Mouse (Mus musculus): Measurements from ENCODE around the gene Magi3.

Gene Magi3

GRCm38 (mm10) chr3:104189823-104190222 is 30.4 kb downstream of the Magi3 start:
- DNase-seq (ENCODE audit: low spot score in 2 of 2) = no peak

GRCm38 (mm10) chr3:104189234-104189633 is 30.9 kb downstream of the Magi3 start:
- DNase-seq (ENCODE audit: low spot score in 2 of 2) = no peak

GRCm38 (mm10) chr3:104184270-104184669 is 35.9 kb downstream of the Magi3 start:
- DNase-seq (ENCODE audit: low spot score in 2 of 2) = no peak

GRCm38 (mm10) chr3:104183656-104184055 is 36.5 kb downstream of the Magi3 start:
- no peak for DNase-seq (ENCODE audit: low spot score in 2 of 2)

GRCm38 (mm10) chr3:104182711-104183110 is 37.5 kb downstream of the Magi3 start:
- DNase-seq (ENCODE audit: low spot score in 2 of 2) = no peak

- DNase-seq (ENCODE audit: low spot score in 2 of 2) = no peak
Measured at GRCm38 (mm10) chr3:104161347-104161746, 58.8 kb downstream of the Magi3 start.

GRCm38 (mm10) chr3:104160603-104161002 is 59.6 kb downstream of the Magi3 start:
- no peak for DNase-seq (ENCODE audit: low spot score in 2 of 2)

- no peak for DNase-seq (ENCODE audit: low spot score in 2 of 2)
Measured at GRCm38 (mm10) chr3:104150146-104150545, 70.0 kb downstream of the Magi3 start.

- no peak for DNase-seq (ENCODE audit: low spot score in 2 of 2)
Measured at GRCm38 (mm10) chr3:104142376-104142775, 77.8 kb downstream of the Magi3 start.

GRCm38 (mm10) chr3:104138953-104139450 is 81.2 kb downstream of the Magi3 start:
- no peak for DNase-seq (ENCODE audit: low spot score in 2 of 2)

- DNase-seq (ENCODE audit: low spot score in 2 of 2) = no peak
Measured at GRCm38 (mm10) chr3:104125628-104126027, 94.5 kb downstream of the Magi3 start.

- no peak for DNase-seq (ENCODE audit: low spot score in 2 of 2)
Measured at GRCm38 (mm10) chr3:104123846-104124245, 96.3 kb downstream of the Magi3 start.

- no peak for DNase-seq (ENCODE audit: low spot score in 2 of 2)
Measured at GRCm38 (mm10) chr3:104109478-104109877, 110.7 kb downstream of the Magi3 start.

- DNase-seq (ENCODE audit: low spot score in 2 of 2) = peak; percentile 38 to 59
Measured at GRCm38 (mm10) chr3:104104942-104105341, 115.2 kb downstream of the Magi3 start.

GRCm38 (mm10) chr3:104101721-104102120 is 118.5 kb downstream of the Magi3 start:
- no peak for DNase-seq (ENCODE audit: low spot score in 2 of 2)

- no peak for DNase-seq (ENCODE audit: low spot score in 2 of 2)
Measured at GRCm38 (mm10) chr3:104101249-104101648, 118.9 kb downstream of the Magi3 start.

GRCm38 (mm10) chr3:104095936-104096335 is 124.2 kb downstream of the Magi3 start:
- DNase-seq (ENCODE audit: low spot score in 2 of 2) = no peak

- DNase-seq (ENCODE audit: low spot score in 2 of 2) = no peak
Measured at GRCm38 (mm10) chr3:104094646-104095045, 125.5 kb downstream of the Magi3 start.

GRCm38 (mm10) chr3:104092759-104093158 is 127.4 kb downstream of the Magi3 start:
- no peak for DNase-seq (ENCODE audit: low spot score in 2 of 2)

- DNase-seq (ENCODE audit: low spot score in 2 of 2) = no peak
Measured at GRCm38 (mm10) chr3:104082031-104082430, 138.1 kb downstream of the Magi3 start.

- no peak for DNase-seq (ENCODE audit: low spot score in 2 of 2)
Measured at GRCm38 (mm10) chr3:104078725-104079124, 141.4 kb downstream of the Magi3 start.

GRCm38 (mm10) chr3:104069395-104069794 is 150.8 kb downstream of the Magi3 start:
- DNase-seq (ENCODE audit: low spot score in 2 of 2) = no peak

- peak; percentile 70 to 89 for DNase-seq (ENCODE audit: low spot score in 2 of 2)
Measured at GRCm38 (mm10) chr3:104059001-104059622, 161.1 kb downstream of the Magi3 start.

- no peak for DNase-seq (ENCODE audit: low spot score in 2 of 2)
Measured at GRCm38 (mm10) chr3:104032747-104033146, 187.4 kb downstream of the Magi3 start.
